Mouse (Mus musculus): ENCODE results near the gene Cyb5d2.
"Not testable (repeated sequence)": the region's sequence is repeated elsewhere in the genome, so short reads cannot be mapped to it uniquely, and the experiment has no call there.

The Cyb5d2 gene

GRCm38 (mm10) chr11:72795455-72796295, at the start of gene Cyb5d2, which contains the start of gene Zzef1:
Cyb5d2 (minus strand) TSS chr11:72796142.
Zzef1 (plus strand) TSS chr11:72796226.
- peak; percentile 96 for DNase-seq

- DNase-seq = no peak
Measured at GRCm38 (mm10) chr11:72845526-72845925, 49.6 kb upstream of the Cyb5d2 start.

- DNase-seq = no peak
Measured at GRCm38 (mm10) chr11:72843576-72843975, 47.6 kb upstream of the Cyb5d2 start.

GRCm38 (mm10) chr11:72842731-72843130, 46.8 kb upstream of the Cyb5d2 start:
- DNase-seq = no peak

GRCm38 (mm10) chr11:72829869-72830268, 33.9 kb upstream of the Cyb5d2 start:
- no peak for DNase-seq

- no peak for DNase-seq
Measured at GRCm38 (mm10) chr11:72821041-72821440, 25.1 kb upstream of the Cyb5d2 start.

- no peak for DNase-seq
Measured at GRCm38 (mm10) chr11:72818067-72818466, 22.1 kb upstream of the Cyb5d2 start.

GRCm38 (mm10) chr11:72816859-72817258, 20.9 kb upstream of the Cyb5d2 start:
- no peak for DNase-seq

- peak; percentile 22 for DNase-seq
Measured at GRCm38 (mm10) chr11:72814188-72814587, 18.2 kb upstream of the Cyb5d2 start.

GRCm38 (mm10) chr11:72813687-72814086, 17.7 kb upstream of the Cyb5d2 start:
- no peak for DNase-seq

GRCm38 (mm10) chr11:72807992-72808391, 12.1 kb upstream of the Cyb5d2 start:
- no peak for DNase-seq

GRCm38 (mm10) chr11:72806556-72806955, 10.6 kb upstream of the Cyb5d2 start:
- no peak for DNase-seq

- DNase-seq = no peak
Measured at GRCm38 (mm10) chr11:72805232-72805631, 9.3 kb upstream of the Cyb5d2 start.

- DNase-seq = no peak
Measured at GRCm38 (mm10) chr11:72804586-72804985, 8.6 kb upstream of the Cyb5d2 start.

- DNase-seq = no peak
Measured at GRCm38 (mm10) chr11:72803038-72803437, 7.1 kb upstream of the Cyb5d2 start.

GRCm38 (mm10) chr11:72801182-72801581, 5.2 kb upstream of the Cyb5d2 start:
- DNase-seq = no peak

- DNase-seq = no peak
Measured at GRCm38 (mm10) chr11:72798112-72798511, 2.2 kb upstream of the Cyb5d2 start.

GRCm38 (mm10) chr11:72796773-72797338, 914 bp upstream of the Cyb5d2 start:
- DNase-seq = no peak

GRCm38 (mm10) chr11:72796296-72796687, 350 bp upstream of the Cyb5d2 start:
- DNase-seq = no peak

GRCm38 (mm10) chr11:72795149-72795454, 840 bp downstream of the Cyb5d2 start:
- no peak for DNase-seq

- DNase-seq = no peak
Measured at GRCm38 (mm10) chr11:72792033-72792432, 3.9 kb downstream of the Cyb5d2 start.

GRCm38 (mm10) chr11:72782503-72782902, 13.4 kb downstream of the Cyb5d2 start:
- DNase-seq = no peak

- DNase-seq = no peak
Measured at GRCm38 (mm10) chr11:72782103-72782502, 13.8 kb downstream of the Cyb5d2 start.

GRCm38 (mm10) chr11:72778957-72779356, 17.0 kb downstream of the Cyb5d2 start:
- DNase-seq = no peak

- not testable (repeated sequence) for DNase-seq
Measured at GRCm38 (mm10) chr11:72772611-72773010, 23.3 kb downstream of the Cyb5d2 start.

All from liver (tissue).